Mouse (Mus musculus): Measurements from ENCODE around the gene Taf5l. TPM values are rescaled to one million over a fixed set of nuclear protein-coding genes. Genes with fewer than 3 reads are reported as not detected.

Gene Taf5l
- polyA plus RNA-seq, 1 experiment from 2014 or later = 15.0 TPM

DNA sequence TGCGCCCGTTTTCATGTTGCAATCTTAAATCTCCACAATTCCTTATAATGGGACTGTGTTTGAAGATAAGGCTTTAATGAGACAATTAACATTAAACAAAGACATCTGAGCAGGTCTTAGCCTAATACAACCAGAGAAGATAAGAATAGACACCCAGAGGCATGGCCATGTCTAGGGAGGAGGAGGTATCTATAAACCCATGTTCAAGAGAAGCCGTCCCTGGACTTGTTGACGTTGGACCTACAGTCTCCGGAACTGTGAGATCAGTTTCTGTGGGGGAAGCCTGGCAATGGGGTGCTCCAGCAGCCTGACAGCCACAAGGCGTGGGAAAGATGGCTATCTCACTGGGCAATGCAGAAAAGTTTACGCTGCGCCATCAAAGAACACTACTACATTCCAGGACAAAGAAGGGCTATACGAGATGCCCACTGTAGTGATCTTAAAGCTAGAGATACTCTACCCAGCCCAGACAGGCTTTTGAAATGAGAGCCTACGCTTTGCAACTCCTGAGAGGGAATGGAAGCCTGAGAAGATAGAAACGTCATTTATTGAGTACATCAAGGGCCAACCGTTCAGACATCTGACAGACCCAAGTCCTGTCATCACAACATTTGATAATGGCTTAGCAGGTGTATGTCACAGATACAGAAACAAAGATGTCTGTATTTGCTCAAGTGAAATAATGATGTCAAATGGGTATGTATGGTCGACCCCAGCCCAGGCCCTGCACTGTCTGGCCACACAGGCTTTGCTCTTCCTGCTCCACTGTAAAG, 30.7 kb downstream of the Taf5l start:
- Histone ChIP-seq H3K27me3 (ENCODE audit: insufficient read depth, low read length) (no peaks in the 10 kb centered on the region), H3K4me1 (ENCODE audit: insufficient read depth) (peaks cover 20% of the 10 kb centered on the region), H3K4me2 (ENCODE audit: low read depth, low read length) (peak overlapping the region; percentile 56), H3K9me3 (ENCODE audit: low read length) (no peaks in the 10 kb centered on the region), H3K27ac (ENCODE audit: low read depth) (peak overlapping the region; percentile 96), H3K9ac (replicated peaks) (peak overlapping the region; percentile 68), H3K36me3 (replicated peaks; ENCODE audit: insufficient read depth, low read length) (peaks cover 6% of the 10 kb centered on the region; the same call in 1 of the 2 replicates), H3K4me3 (ENCODE audit: low read depth, low read length) (peak overlapping the region; percentile 30)
- no peak for TF ChIP-seq CTCF (IDR thresholded peaks at IDR 0.05; ENCODE audit: low read depth)
- TF ChIP-seq EP300 (IDR thresholded peaks at IDR 0.05; ENCODE audit: low read depth) = peak; percentile 80
- ATAC-seq (peak; percentile 13), DNase-seq (no peak)
- WGBS (ENCODE audit: insufficient replicate concordance) = 49% methylated on average over 13 of the region's 13 CpGs

DNA sequence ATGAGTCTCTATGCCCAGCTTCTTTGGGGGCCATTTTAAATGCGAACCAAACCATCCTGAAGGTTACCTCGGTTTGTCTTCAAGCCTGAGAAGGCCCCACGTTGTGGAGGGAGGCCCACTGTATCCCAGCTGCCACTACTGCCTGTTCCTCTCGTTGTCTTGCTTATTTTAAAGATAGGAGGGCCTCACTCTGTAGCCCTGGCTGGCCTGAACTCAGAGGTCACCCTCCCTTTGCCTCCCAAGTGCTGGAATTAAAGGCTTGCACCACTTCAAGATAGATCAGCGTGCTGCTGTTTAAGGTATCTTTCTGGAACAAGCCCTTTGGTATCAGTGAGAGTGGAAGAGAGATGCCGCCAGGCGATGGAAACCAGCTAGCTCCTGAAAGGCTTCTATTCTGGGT, 32.1 kb downstream of the Taf5l start:
- DNase-seq (no peak), ATAC-seq (peak; percentile 55)
- H3K4me3 ChIP-seq (ENCODE audit: low read depth, low read length) = peak overlapping the region; percentile 30
- H3K27me3 ChIP-seq (ENCODE audit: insufficient read depth, low read length) = no peaks in the 10 kb centered on the region
- H3K9ac ChIP-seq (replicated peaks) = peak overlapping the region; percentile 68
- H3K9me3 ChIP-seq (ENCODE audit: low read length) = no peaks in the 10 kb centered on the region
- 41% methylated on average over 7 of the region's 7 CpGs for WGBS (ENCODE audit: insufficient replicate concordance)
- no peak for TF ChIP-seq CTCF (IDR thresholded peaks at IDR 0.05; ENCODE audit: low read depth)
- no peak for TF ChIP-seq EP300 (IDR thresholded peaks at IDR 0.05; ENCODE audit: low read depth)
- H3K27ac ChIP-seq (ENCODE audit: low read depth) = peak overlapping the region; percentile 96
- no peaks in the 10 kb centered on the region for H3K36me3 ChIP-seq (replicated peaks; ENCODE audit: insufficient read depth, low read length)
- H3K4me1 ChIP-seq (ENCODE audit: insufficient read depth) = peaks cover 22% of the 10 kb centered on the region
- peak overlapping the region; percentile 56 for H3K4me2 ChIP-seq (ENCODE audit: low read depth, low read length)

DNA sequence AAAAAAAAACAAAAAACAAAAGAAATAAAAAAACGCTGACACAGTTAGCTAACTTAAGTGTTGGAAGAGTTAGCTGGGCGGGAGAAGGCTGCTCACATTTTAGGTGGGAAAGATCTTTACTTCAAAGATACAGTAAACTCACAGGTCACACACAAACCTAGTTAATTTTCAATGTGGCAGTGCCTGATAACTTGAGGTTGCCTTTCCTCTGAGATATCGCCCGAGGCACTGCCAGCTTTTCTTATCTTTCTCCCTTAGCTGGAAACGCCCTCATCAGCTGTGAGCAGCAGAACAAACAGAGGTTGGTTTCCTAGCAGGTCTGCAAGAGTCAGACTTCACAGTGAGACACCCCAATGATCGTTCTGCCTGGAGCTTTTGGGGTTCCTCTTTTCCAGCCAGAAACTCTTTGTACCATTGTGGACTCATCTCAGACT, 32.6 kb downstream of the Taf5l start:
- H3K9me3 ChIP-seq (ENCODE audit: low read length) = no peaks in the 10 kb centered on the region
- TF ChIP-seq EP300 (IDR thresholded peaks at IDR 0.05; ENCODE audit: low read depth) = peak; percentile 100
- no peak for TF ChIP-seq CTCF (IDR thresholded peaks at IDR 0.05; ENCODE audit: low read depth)
- peak overlapping the region; percentile 56 for H3K4me2 ChIP-seq (ENCODE audit: low read depth, low read length)
- DNase-seq (peak; percentile 73), ATAC-seq (peak; percentile 95)
- no peaks in the 10 kb centered on the region for H3K27me3 ChIP-seq (ENCODE audit: insufficient read depth, low read length)
- peak overlapping the region; percentile 96 for H3K27ac ChIP-seq (ENCODE audit: low read depth)
- peaks cover 27% of the 10 kb centered on the region for H3K4me1 ChIP-seq (ENCODE audit: insufficient read depth)
- peak overlapping the region; percentile 30 for H3K4me3 ChIP-seq (ENCODE audit: low read depth, low read length)
- H3K9ac ChIP-seq (replicated peaks) = peak overlapping the region; percentile 68
- WGBS (ENCODE audit: insufficient replicate concordance) = 27% methylated on average over 6 of the region's 6 CpGs
- H3K36me3 ChIP-seq (replicated peaks; ENCODE audit: insufficient read depth, low read length) = no peaks in the 10 kb centered on the region

DNA sequence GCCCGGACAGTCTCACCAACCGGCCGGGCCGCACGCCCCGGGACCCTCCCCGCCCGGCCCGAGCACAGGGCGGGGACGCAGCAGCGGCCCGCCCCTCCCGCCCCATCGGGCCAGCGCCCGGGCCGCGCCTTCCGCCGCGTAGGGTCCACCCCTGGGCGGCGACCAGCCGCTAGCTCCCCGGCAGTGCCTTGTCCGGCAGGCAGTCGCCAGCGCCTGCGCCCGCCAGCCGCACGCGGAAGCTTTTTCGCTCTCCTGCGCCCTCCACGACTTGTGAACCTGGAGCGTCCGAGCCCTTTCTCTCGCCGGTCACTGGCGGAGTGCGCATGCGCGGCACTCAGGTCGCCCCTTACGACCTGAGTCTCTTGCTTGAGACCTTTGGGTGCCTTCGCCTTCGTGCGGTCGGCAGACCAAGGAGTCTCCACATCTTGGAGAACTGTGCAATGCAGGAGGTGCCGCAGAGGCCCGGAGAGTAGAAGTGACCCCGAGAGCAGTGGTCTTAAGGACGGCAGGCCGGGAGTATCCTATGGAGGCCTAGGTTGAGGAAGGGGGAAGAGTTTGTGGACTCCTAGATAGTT, 38.3 kb downstream of the Taf5l start, which contains the start of gene Abcb10:
TSS of gene Abcb10 (minus strand) at position 297 of the 575 bp plus-strand sequence.
- 4% methylated on average over 41 of the region's 56 CpGs for WGBS (ENCODE audit: insufficient replicate concordance)

DNA sequence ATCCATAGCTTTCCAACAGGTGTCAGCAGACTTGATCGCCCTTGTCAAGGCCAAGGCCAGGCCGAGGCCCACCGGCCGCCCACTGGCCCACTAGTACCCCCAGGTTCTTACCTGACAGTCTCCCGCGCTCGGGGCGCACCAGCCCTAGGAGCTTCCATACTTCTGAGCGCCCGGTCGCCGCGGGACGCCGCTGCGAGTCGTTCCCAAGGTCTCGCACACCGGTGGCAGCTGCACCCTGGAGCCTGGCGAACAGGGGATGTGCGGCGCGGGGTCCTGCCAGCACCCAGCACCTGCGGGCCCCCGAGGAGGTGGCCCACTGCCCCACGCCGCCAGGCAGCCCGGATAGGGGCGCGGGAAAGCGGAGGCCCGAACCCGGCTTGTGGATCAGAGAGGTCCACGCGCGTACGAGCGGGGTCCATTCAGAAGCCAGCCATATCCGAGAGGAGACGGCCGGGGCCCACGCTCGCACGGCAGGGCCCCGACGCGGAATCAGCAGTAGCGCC, 38.9 kb downstream of the Taf5l start:
- DNase-seq (peak; percentile 62), ATAC-seq (peak; percentile 8)
- peak overlapping the region; percentile 75 for H3K4me2 ChIP-seq (ENCODE audit: low read depth, low read length)
- peaks cover 47% of the 10 kb centered on the region for H3K4me1 ChIP-seq (ENCODE audit: insufficient read depth)
- H3K27me3 ChIP-seq (ENCODE audit: insufficient read depth, low read length) = no peaks in the 10 kb centered on the region
- no peaks in the 10 kb centered on the region for H3K9me3 ChIP-seq (ENCODE audit: low read length)
- 4% methylated on average over 42 of the region's 48 CpGs for WGBS (ENCODE audit: insufficient replicate concordance)
- peak overlapping the region; percentile 97 for H3K4me3 ChIP-seq (ENCODE audit: low read depth, low read length)
- no peak for TF ChIP-seq EP300 (IDR thresholded peaks at IDR 0.05; ENCODE audit: low read depth)
- TF ChIP-seq CTCF (IDR thresholded peaks at IDR 0.05; ENCODE audit: low read depth) = 0 out of 2 replicates have a peak, but pooled peaks have one; percentile 6
- H3K9ac ChIP-seq (replicated peaks) = peak overlapping the region; percentile 97
- peak overlapping the region; percentile 88 for H3K27ac ChIP-seq (ENCODE audit: low read depth)
- H3K36me3 ChIP-seq (replicated peaks; ENCODE audit: insufficient read depth, low read length) = peaks cover 22% of the 10 kb centered on the region

More for the DNA sequence above, 38.3 kb downstream of the Taf5l start, which contains the start of gene Abcb10:
- DNase-seq (peak; percentile 92), ATAC-seq (peak; percentile 92)
- Histone ChIP-seq H3K9me3 (ENCODE audit: low read length) (no peaks in the 10 kb centered on the region), H3K36me3 (replicated peaks; ENCODE audit: insufficient read depth, low read length) (peaks cover 16% of the 10 kb centered on the region), H3K27ac (ENCODE audit: low read depth) (peak within 1 kb of the TSS; percentile 88), H3K4me3 (ENCODE audit: low read depth, low read length) (peak within 1 kb of the TSS; percentile 97), H3K4me1 (ENCODE audit: insufficient read depth) (peaks cover 42% of the 10 kb centered on the region), H3K4me2 (ENCODE audit: low read depth, low read length) (peak within 1 kb of the TSS; percentile 75), H3K27me3 (ENCODE audit: insufficient read depth, low read length) (no peaks in the 10 kb centered on the region), H3K9ac (replicated peaks) (peak within 1 kb of the TSS; percentile 97)
- no peak for TF ChIP-seq EP300 (IDR thresholded peaks at IDR 0.05; ENCODE audit: low read depth)
- TF ChIP-seq CTCF (IDR thresholded peaks at IDR 0.05; ENCODE audit: low read depth) = no peak

DNA sequence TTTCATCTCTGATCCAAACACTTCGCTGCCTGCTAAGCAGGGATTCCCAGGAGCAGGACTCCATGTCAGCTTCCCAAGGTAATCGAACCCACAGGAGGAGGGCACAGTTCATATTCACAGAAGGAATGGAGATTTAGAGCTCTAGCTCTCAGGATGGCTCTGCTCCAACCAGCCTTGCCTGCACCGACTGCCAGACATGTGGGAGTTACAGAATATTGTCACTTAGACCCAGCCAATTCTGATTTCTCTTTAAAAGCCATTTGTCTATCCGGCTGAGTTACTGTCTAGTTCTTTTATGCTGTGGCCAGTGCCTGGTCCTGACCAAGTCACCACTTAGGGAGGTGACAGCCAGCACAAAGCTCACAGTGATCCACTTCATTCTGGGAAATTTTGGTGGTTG, 39.5 kb downstream of the Taf5l start:
- Histone ChIP-seq H3K9me3 (ENCODE audit: low read length) (no peaks in the 10 kb centered on the region), H3K4me2 (ENCODE audit: low read depth, low read length) (peak overlapping the region; percentile 75), H3K9ac (replicated peaks) (peak overlapping the region; percentile 97), H3K36me3 (replicated peaks; ENCODE audit: insufficient read depth, low read length) (peaks cover 24% of the 10 kb centered on the region), H3K4me1 (ENCODE audit: insufficient read depth) (peaks cover 43% of the 10 kb centered on the region), H3K4me3 (ENCODE audit: low read depth, low read length) (peak overlapping the region; percentile 97), H3K27me3 (ENCODE audit: insufficient read depth, low read length) (no peaks in the 10 kb centered on the region), H3K27ac (ENCODE audit: low read depth) (peak overlapping the region; percentile 88)
- 34% methylated on average over 4 of the region's 4 CpGs for WGBS (ENCODE audit: insufficient replicate concordance)
- ATAC-seq = no peak
- TF ChIP-seq EP300 (IDR thresholded peaks at IDR 0.05; ENCODE audit: low read depth) = no peak
- no peak for DNase-seq

Data from liver, postnatal 0 days (tissue).